Mouse (Mus musculus): ENCODE measurements around the gene Cep295nl.
"Not testable (repeated sequence)": the region's sequence is repeated elsewhere in the genome, so short reads cannot be mapped to it uniquely, and the experiment has no call there.

Gene Cep295nl

GRCm38 (mm10) chr11:118321971-118322370 lies 20.3 kb downstream of the Cep295nl start:
- no peak for DNase-seq (ENCODE audit: low spot score in 2 of 2)

- peak in 1 of 2 experiments; percentile 47 for DNase-seq (ENCODE audit: low spot score in 2 of 2)
Measured at GRCm38 (mm10) chr11:118321500-118321899, 20.8 kb downstream of the Cep295nl start.

- no peak for DNase-seq (ENCODE audit: low spot score in 2 of 2)
Measured at GRCm38 (mm10) chr11:118318678-118319077, 23.6 kb downstream of the Cep295nl start.

- peak; percentile 57 to 60 for DNase-seq (ENCODE audit: low spot score in 2 of 2)
Measured at GRCm38 (mm10) chr11:118317129-118317528, 25.2 kb downstream of the Cep295nl start.

DNA sequence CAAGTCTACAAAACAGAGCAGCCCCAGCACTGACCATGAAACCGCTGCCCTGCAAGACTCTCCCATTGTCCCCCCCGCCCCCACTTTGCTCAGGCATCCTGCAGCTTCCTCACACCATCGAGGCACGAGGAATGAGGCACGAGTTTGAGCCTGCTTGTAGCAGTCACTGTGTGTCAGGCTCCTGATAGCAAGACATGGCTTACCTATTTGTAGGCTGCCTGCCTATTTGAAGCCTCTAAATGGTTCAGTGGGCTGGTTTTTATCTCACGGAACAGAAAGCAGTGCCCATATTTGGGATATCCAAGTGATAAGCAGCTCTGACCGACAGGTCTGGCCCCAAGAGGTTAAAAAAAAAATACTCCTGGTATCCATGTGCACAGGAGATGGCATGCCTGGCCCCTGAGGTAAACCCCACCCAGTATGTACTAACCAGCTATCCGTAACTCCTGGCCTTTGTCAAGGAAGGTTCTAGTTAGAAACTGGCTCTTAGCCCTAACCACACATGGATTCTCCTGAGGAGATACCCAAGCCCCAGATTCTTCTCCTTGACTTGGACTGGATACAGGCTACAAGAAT lies 26.0 kb downstream of the Cep295nl start:
- DNase-seq (ENCODE audit: low spot score in 2 of 2), result no peak

- DNase-seq (ENCODE audit: low spot score in 2 of 2), result no peak
Measured at GRCm38 (mm10) chr11:118312132-118312723, 30.1 kb downstream of the Cep295nl start.

GRCm38 (mm10) chr11:118307962-118308361 lies 34.3 kb downstream of the Cep295nl start:
- DNase-seq (ENCODE audit: low spot score in 2 of 2), result not testable (repeated sequence)

DNA sequence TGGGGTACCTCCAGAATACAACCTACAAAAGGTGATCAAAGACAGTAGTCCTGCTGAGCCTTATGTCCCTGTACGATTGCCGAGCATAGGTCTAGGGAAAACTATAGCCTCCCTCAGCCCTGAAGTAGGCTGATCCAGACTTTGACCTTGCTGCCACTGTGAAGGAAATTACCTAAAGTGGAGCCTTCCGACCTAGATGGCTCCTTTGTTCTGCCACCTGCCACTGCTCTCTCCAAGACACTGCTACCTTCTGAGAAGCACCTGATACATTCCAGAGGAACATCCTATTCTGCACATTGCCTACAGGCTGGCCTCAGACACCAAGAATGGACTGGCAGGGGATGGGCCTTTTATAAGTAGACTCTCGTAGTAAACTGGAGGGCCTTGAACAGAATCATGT lies 38.3 kb downstream of the Cep295nl start:
- DNase-seq (ENCODE audit: low spot score in 2 of 2), result not testable (repeated sequence)

DNA sequence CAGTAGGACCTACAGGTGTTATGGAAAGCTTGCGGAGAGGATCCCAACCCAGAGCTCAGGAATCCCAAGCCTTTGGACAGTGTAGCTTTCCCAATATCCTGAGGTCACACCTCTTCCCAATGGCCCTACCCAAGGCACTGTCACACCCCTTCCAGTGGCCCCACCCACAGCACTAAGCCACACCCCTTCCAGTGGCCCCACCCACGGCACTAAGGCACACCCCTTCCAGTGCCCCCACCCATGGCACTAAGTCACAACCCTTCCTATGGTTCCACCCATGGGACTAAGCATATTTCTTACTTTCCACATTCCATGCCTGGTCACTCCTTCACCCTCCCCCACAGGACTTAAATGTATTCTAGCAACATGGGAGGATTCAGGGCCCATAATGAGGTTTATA lies 43.5 kb downstream of the Cep295nl start:
- DNase-seq (ENCODE audit: low spot score in 2 of 2), result no peak

DNA sequence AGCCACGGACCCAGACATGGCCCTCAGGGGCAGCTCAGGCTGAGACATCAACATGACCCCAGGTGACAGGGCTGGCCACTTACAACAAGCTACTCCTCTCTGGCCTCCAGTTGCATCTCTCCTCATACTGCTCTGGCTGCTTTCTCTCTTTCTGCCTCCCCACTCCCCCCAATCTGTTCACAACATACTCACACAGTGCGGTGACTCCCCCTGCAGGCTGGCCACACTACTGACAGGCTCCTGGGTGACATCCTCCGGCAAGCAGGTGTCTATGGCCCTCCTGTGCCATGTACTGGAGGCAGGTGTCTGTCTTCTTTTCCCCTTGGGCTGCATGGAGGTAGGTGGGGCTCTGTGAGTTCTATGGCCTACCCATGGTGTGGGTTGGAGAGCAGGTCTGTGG lies 44.3 kb downstream of the Cep295nl start:
- DNase-seq (ENCODE audit: low spot score in 2 of 2), result no peak

GRCm38 (mm10) chr11:118295026-118295425 lies 47.3 kb downstream of the Cep295nl start:
- DNase-seq (ENCODE audit: low spot score in 2 of 2), result no peak

- DNase-seq (ENCODE audit: low spot score in 2 of 2), result no peak
Measured at GRCm38 (mm10) chr11:118292671-118293070, 49.6 kb downstream of the Cep295nl start.

DNA sequence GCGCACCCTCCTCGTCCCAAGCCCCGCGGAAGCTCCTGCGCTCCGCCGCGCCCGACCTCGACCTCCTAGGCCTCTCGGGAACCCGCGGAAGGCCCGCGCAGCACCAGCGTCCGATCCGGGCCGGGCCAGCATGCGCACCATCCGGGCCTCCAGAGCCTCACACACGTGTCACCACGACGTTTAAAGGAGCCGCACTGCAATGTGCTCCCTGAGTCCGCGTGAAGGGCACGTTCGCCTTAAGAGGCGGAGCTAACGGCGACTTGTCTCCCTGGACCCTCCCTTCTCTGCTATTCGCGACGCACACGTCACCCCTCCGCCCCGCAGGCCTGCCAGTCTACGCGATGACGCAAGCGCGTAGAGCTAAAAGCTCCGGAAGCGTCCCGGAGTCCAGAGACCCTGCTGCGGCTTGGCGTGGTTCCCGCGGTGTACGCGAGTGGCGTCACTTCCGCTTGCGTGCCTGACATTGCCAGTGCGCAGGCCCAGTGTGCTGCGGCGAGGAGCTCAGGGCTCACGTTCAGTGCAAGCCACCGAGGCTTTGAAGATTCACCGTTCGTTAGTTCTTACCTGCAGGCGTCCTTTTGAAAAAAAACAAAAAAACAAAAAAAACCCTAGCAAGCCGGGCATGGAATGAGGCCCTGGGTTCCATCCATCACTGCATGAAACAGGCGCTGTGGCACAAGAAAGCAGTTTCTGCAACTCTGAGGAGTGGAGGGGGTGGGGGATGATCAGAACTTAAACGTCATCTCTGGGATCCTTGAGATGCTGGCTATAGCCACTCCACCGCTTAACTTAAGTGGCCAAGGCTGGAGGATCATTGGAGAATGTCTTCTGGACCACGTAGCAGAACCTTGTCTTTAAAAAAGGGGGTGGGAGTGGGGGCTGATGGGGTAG lies 52.1 kb downstream of the Cep295nl start, which contains the start of gene Usp36:
TSS of gene Usp36 (minus strand) at position 246 of the 891 bp plus-strand sequence.
- DNase-seq (ENCODE audit: low spot score in 2 of 2), result peak; percentile 100

GRCm38 (mm10) chr11:118289562-118289961 lies 52.7 kb downstream of the Cep295nl start:
- DNase-seq (ENCODE audit: low spot score in 2 of 2), result no peak

- DNase-seq (ENCODE audit: low spot score in 2 of 2), result peak in 1 of 2 experiments; percentile 19
Measured at GRCm38 (mm10) chr11:118289037-118289511, 53.2 kb downstream of the Cep295nl start.

- no peak for DNase-seq (ENCODE audit: low spot score in 2 of 2)
Measured at GRCm38 (mm10) chr11:118287573-118287972, 54.7 kb downstream of the Cep295nl start.

GRCm38 (mm10) chr11:118286434-118286833 lies 55.9 kb downstream of the Cep295nl start:
- no peak for DNase-seq (ENCODE audit: low spot score in 2 of 2)

GRCm38 (mm10) chr11:118285791-118286190 lies 56.5 kb downstream of the Cep295nl start:
- DNase-seq (ENCODE audit: low spot score in 2 of 2), result no peak

Data from frontal cortex, postnatal 36 days (tissue).